Mouse (Mus musculus): ENCODE data around the gene Mcf2l.

Mcf2l gene

DNA sequence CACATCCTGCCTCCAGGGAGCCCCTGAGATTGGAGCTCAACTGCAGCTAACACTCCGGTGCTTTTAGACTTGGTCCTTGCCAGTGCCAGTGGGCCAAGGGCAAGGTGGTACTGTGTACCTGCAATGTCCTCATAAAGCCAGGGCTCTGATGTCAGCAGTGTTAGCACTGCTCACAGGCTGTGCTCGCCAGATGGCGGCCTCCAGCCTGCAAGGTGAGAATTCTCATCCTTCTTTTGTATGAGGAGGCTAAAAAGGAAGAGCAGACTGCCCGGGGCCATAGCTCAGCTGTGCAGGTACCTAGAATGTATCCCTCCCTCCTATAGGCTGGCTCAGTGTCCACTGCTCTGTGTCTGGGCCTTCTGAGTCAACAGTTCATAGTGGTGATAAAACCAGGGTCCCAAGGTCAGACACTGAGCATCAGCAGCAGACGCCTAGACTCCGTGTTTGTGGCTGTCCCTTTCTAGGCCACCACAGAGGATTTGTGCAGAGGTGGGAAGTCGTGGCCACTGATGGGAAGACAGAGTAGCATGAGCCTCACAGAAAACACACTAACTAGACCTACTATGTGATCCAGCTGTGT is 77.5 kb downstream of the Mcf2l start:
- no peak for DNase-seq (ENCODE audit: low read depth, low spot score)

DNA sequence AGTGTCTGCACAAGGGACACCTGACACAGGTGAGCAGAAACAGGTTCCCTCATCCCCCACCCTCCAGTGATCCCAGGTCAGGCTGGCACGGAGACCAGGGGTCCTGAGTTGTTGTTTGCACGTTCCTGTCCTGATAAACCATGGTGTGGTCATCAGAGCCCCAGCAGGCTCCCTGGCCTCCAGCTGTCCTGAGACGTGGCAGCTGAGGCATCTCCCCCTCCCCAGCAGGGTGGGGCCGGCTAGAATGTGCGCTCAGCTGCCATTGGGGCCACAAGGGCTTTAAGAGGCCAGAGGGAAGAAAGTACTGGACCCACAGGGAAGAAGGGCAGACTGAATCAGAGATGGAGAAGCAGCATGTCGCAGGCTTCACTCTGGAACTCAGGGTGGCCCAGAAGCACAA is 79.1 kb downstream of the Mcf2l start:
- no peak for DNase-seq (ENCODE audit: low read depth, low spot score)

DNA sequence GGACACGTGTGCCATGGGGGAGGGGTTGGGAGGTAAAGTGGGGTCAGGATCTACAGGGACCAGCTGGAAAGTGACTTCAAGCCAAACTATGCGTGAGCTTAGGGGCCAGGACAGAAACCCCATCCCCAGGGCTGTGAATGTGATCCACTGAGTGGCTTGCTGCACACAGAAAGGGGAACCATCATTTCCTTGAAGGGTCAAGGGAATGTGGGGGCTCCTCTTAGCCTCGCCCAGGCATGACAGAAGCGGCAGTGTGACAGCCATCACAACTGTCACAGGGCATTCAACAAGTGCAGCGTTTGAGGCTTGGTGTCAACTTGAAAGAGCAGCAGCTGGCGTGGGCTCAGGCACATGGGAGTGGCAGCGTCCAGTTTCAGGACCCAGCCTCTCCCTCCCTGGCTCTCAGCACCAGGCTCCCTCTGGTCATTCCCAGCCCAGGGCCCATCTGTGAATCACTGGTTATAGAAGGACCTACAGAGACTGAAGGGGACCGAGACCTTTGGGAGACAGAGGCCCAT is 81.8 kb downstream of the Mcf2l start:
- DNase-seq (ENCODE audit: low read depth, low spot score): no peak

DNA sequence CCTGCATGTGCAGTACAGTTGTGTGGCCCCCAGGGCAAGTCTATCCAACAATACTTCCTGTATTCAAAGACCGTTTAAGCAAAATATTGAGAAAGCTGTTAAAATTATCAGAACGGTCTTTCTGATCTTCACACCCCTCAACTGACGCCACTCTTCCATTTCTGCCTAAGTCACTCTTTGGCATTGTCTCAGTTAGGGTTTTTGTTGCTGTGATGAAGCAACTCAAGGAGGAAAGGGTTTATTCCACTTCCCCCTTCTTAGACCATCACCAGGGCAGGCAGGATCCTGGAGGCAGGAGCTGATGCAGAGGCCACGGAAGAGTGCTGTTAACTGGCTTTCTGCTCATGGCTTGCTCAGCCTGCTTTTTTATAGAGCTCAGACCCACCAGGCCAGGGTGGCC is 82.3 kb downstream of the Mcf2l start:
- DNase-seq (ENCODE audit: low read depth, low spot score): no peak

DNA sequence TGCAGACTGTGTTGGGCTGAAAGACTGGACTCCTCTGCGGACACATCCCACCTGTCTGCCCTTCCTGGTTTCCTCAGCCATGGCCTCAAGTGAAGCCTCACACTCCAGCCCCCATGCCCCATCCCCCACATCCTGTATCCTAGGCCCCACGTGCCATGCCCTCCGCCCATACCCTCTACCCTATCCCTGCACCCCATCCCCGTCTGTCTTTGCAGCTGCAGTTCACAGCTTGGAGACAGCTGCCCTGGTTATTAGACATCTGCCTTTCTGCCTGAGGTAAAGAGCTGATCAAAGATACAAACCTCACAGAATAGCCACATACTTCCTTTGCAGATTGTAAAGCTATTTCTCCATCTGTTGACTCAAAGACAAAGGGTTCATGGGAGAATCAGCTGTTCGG is 83.3 kb downstream of the Mcf2l start:
- no peak for DNase-seq (ENCODE audit: low read depth, low spot score)

DNA sequence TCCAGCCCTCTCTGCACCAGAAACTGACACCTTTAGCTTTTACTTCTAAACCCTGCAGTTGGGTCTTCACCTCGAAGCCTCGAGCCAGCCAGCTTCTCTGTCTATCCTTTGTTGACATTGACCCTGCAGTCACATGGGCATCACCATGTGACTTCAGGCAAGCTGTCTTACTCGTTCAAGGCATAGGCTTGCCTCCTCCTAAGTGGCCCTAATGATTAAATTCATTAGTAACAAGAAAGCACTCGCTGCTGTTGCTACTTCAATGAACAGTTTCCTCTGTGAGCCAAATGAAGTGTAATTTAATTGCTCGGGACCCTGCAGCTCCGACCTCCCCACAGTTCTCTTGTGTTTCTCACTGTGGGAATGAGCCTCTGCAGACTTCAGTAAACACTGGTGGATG is 83.8 kb downstream of the Mcf2l start:
- no peak for DNase-seq (ENCODE audit: low read depth, low spot score)

DNA sequence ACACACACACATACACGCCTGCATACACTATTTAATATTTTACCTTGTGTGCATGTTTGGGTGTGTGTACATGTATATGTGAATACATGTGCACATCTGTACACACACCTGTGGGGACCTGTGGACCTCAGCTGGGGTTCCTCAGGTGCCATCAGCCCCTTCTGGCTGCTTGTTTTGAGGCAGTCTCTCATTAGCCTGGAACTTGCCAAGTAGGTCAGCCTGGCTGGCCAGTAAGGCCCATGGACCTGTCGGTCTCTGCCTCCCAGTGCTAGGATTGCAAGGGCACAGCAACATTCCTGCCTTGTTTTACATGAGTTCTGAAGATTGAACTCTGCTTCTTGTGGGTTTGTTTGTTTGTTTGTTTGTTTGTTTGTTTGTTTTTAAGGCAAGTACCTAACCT is 87.0 kb downstream of the Mcf2l start:
- DNase-seq (ENCODE audit: low read depth, low spot score): no peak

DNA sequence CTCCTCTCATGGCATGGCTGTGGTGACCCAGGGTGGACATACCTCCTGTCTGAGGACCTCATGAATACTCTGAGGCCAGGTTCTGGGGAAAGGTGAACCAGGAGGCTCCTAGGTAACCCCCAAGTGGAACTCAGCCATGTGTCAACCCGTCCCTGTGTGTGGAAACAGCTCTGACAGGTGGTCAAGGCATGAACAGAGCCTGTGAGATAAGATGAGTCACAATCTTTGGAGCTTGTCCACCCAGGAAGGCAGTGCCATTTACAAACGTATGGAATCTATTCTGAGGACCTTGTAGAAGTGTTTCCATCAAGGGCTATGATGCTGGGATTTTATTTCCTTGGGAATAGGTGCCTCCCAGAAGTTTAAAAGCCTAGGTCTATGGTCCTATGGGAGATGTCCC is 87.6 kb downstream of the Mcf2l start:
- no peak for DNase-seq (ENCODE audit: low read depth, low spot score)

DNA sequence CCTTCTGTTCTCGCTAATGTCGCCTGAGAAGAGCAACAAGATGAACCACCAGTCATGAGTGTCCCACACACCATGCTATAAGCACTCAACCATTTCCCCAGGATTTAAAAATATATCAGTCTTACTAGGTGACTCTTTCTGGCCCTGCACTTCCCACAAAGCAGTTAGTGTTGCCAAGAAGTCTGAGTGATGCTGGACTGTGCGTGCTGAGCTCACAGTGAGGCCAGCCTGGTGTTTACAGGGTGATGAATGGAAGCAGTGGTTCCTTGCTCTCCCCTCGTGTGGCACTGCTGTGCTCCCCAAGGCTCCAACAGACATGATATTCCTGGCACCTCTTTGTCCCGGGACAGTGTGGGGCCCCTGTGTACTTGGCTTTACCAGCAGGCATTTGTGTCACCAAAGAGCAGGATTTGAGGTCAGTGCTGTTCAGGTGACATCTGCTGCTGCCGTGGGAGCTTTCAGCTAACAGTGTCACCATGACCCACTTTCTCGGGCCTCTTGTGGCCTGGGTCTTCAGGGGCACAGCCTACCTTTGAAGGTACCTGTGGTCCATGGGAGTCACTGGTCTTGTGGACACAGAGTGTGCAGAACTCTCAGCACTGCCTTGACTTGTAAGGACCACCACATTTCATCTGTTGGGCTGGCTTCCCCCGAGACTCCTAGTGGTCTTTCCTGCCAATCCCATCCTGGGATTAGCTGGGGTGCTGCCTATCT is 88.4 kb downstream of the Mcf2l start:
- DNase-seq (ENCODE audit: low read depth, low spot score): no peak

DNA sequence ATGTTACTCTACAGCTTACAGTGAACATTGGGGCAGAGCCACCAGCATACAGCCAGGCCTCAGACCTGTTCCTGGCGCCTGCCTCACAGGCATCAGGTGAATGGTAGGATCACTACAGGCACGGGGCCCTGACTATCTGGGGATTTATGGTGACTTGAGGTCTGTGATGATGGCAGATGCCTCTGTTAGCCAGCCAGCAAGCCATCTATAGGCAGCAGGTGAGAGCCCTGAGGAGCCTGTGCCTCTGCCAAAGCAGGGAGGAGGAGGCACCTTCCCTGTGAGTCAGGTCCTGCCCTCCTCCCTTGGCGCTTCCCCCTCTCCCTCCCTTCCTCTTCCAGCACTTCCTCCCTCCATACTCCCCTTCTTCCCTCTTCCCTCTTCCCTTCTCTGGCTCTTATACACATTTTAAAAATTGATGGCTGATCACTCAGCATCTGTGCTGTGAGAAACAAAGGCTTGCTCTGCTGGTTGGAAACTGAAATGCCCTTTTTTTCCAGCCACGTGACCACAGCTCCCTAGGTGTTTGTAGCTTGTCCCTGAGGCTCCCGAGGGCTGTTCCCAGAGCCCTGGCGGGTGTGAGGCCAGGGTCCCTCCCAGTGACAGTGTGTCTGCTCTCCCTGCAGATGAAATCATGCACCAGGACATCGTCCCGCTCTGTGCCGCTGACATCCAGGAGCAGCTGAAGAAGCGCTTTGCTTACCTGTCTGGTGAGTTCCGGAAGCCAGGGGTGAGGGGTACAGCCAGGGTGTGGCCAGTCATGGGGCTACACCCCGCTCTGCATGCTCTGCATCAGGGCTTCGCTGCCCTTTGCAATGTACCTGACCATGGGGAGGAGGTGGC is 89.2 kb downstream of the Mcf2l start:
- no peak for DNase-seq (ENCODE audit: low read depth, low spot score)

DNA sequence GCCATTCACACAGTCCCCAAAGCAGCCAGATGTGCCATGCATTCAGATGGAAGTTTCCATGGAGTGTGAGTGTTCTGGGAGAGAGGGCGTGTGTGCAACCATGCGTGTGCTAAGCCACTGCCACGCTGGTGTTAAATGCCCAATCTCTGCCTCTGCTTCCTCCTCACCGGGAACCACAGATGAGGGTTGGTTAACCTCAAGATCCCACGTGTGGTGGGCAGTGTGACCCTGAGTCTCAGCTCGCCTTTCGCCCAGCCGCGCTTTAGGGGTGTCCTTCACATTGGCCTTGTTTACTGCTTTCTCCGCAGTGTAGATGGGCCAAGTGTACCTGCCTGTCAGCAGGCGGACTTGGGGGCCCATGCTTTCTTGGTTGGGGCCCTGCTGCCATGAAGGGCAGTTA is 102.7 kb downstream of the Mcf2l start:
- DNase-seq (ENCODE audit: low read depth, low spot score): no peak

DNA sequence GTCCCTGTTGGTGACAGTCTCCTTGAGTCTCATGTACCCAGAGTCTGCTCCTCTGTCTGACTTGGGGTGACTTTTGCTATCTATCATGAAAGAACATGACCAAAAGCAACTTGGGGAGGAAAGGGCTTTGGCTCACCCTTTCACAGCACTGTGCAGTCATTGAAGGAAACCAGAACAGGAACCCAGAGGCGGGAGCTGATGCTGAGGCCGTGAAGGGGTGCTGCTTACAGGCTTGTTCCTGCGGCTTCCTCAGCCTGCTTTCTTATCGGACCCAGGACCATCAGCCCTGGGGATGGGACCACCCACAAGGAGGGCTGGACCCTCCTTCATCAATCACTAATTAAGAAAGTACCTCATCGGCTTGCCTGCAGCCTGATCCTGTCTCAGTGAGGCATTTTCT is 103.1 kb downstream of the Mcf2l start:
- DNase-seq (ENCODE audit: low read depth, low spot score): no peak

DNA sequence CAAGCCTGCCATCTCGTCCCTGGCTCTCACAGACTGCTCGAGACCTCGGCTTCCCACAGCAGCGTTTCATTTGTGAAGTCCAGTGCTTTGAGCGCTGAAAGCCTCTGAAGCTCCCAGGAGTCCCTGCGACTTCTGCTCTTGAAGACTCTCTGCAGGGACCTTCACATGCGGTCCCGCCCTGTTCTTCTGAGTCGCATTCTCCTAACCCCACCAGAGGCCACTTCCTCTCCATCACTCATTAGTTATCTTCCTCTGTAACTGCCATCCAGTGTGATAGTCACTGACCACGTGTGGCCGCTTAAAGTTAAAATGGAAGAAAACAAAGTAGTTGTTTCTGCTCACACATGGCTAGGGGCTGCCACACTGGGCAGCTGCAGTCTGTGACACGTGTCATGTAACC is 103.7 kb downstream of the Mcf2l start:
- DNase-seq (ENCODE audit: low read depth, low spot score): no peak

DNA sequence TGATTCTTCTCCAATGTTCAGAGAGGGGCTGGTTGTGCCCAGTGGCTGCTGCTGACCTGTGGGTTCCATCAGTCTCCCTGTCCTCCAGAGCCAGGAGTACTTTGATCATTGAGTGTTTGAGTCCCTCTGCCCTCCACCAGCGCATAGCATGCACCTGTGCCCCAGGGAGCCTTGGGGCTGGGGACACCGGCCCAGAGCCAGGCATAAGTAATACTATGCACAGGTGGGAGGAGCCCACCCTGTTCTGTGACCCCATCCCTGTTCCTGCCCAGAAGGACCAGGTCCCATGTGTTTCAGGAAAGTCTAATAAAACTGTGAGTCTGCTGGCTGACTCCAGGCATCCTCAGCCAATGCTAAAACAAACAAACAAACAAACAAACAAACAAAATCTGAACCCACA is 104.7 kb downstream of the Mcf2l start:
- no peak for DNase-seq (ENCODE audit: low read depth, low spot score)

DNA sequence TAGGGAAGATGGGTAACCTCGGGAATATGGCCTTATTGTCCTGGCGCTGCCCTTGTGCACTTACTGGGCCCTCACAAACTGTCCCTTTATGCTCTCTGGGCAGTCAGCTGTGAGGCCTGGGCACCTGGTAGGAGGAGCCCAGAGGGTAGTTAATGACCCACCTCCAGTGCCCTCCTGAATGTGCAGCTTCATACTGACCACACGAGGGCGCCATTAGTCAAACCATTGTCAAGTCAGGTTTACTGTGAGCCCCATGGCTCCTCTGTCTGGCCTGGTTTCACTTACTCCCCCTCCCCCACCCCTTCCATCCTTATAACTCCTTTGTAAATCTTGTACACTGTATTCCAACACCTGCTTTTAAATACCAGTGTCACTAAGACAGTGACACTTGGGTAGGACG is 105.1 kb downstream of the Mcf2l start:
- peak; percentile 64 for DNase-seq (ENCODE audit: low read depth, low spot score)

DNA sequence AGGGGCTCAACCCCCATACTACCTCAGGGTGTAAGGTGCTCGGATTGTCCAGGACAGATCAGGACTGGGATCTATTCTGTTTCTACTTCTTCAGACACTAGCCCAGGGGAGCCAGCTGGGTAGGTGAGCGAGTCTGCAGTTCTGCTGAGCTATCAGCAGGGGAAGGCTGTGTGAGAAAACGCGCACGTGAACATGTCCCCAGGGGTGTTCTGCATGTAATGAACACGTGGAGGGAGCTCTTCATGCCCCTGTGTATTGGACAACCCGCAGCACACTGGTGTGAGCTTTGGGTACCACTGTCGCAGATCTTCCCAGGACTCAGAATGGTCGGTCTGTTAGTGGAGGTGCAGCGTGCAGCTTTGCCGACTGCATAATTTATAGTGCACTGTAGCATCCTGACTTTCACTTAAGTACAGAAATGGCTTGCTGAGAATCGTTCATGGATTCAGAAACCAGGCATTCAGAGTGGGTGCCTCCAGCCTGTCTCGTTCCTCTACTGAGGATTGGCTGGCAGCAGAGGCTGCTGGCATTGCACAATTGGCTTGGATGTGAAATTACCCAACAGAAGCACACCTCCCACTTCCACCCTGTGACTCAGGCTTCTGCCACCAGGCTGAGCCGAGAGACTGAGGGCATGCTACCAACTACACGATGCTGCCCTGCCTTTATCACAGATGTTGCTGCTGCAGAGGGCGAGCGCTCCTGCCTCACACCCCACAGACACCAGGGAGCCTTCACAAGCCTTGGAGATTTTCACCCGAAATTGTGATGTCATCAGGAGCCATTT is 110.3 kb downstream of the Mcf2l start:
- DNase-seq (ENCODE audit: low read depth, low spot score): no peak

DNA sequence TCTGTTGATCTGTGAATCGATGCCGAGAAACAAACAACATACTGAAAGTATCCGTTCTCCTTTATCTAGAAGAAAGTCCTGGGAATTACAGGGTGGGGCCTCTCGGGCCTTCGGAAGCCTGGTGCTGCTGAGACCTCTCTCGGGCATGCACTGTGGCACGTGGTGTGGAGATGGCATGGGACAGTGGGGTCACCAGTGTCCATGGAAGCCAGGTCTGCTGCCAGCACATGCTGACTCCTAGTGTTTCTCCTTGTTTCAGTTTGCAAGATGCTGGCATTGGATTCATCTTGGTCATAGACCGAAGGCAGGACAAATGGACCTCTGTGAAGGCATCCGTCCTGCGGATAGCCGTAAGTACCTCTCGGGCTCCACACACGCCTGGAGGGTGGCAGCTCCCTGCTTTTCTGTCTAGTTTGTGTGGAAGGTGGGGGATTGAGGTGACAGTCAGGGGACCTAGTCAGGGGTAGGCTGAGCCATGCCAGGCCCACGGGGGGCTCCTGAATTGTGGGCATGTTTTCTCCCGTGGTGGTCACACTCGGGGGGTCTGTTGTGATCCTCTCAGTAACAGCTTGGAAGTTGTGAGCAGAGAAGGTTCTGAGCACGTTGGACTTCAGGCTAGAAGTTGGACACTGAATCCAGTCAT is 111.1 kb downstream of the Mcf2l start:
- DNase-seq (ENCODE audit: low read depth, low spot score): no peak

DNA sequence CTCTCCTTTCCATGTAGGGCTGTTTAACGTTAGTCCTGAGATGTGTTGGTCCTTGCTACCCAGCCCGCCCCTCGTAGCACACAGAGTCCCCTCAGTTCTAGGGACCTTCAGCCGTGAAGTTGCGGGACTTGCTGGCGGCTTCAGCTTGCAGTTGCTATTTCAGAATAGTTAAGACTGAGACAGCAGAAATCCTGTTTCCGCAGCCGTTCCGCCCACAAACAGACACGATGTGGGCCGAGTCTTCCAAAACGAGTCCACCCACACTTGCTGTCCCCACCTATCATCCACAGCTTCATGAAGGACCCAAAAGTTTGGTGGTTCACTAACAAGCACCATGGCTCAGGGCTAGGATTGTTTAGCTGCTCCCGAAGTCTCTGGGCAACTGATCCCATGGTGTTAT is 111.7 kb downstream of the Mcf2l start:
- DNase-seq (ENCODE audit: low read depth, low spot score): no peak

DNA sequence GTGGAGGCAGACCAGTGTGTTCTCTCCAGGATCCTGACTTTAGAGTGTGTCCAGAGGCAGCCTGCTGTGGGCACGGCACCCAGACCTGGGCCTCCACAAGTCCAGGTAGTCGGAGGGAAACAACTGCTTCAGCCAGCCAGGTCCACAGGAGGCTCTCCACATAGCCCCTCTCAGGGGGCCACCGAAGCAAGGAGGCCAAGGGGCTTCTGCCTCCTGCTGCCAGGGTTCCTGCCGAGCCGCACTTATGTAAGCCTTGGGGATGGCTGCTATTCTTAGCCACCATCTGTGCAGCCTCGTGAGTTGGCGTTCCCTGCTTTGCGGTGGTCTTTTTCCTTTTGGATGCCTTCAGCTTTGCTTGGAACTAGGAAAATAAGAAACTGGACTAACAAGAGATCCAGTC is 114.0 kb downstream of the Mcf2l start:
- DNase-seq (ENCODE audit: low read depth, low spot score): no peak

DNA sequence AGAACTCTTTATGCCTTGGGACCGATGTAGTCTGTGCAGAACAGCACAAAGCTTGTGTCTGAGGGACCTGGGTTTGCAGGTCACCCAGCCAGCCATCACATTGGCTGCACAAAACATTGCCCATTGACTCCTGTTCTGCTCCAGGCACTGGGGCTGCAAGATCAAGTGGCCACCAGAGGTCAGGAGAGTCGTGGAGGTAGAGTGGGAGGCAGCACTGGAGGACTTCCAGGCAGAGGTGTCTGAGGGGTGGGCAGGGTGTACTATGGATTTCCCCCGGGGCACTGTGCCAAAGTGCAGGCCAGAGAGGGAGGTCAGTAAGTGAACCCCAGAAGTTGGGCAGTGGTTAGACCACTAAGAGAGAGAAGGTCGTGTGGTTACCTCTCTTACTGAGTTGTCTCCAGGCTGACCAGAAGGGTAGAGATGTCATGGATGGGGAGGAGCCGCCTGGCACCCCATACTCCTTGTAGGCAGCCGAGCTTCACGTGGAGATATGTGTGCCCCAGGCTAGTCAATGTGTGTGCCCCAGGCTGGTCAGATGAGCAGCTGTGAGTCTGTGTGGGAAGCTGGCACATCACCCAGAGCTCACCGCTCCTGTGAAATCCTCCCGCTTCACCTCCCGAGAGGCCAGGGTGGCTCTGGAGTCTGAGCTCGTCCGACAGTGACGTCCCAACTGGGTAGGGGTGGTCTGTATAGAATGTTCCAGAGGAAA is 115.3 kb downstream of the Mcf2l start:
- DNase-seq (ENCODE audit: low read depth, low spot score): no peak

DNA sequence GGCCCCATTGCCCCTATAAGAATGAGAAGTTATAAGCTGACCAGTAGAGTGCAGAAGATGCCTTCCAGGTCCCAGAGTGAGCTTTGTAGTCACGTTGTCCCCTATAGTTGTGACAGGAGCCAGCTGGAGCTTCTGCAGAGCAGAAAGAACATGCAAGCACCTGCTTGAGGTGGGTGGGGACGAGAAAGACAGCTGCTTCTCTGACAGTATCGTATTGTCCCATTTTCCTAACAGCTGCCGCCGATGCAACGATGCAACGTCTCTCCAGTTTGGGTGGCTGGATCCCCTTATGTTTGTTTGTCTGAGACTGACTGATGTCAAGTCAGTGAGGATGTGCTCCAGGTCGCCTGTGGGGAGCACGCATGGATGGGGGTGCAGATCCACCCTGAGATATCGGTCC is 117.8 kb downstream of the Mcf2l start:
- no peak for DNase-seq (ENCODE audit: low read depth, low spot score)
